Mouse (Mus musculus) stomach, embryonic 14.5 days (tissue): ENCODE measurements around the gene Rpusd2. TPM values are rescaled to one million over a fixed set of nuclear protein-coding genes. Genes with fewer than 3 reads are reported as not detected.
"Not testable (repeated sequence)": the region's sequence is repeated elsewhere in the genome, so short reads cannot be mapped to it uniquely, and the experiment has no call there.

Source experiments
- ATAC-seq: fragments of 200-750 bp; cut with Nextera tagmentation; 2 replicates; pipeline ENCODE4 v1.8.0; 2017; ENCODE audit warnings: low read depth, moderate TSS enrichment; ENCODE audit not compliant: insufficient number of reproducible peaks, insufficient read depth, low FRiP score
- H3K27ac ChIP-seq: fragments of 300-500 bp; sonication (generic); 2 replicates; pipeline ENCODE4 v1.5.1; 2014; ENCODE audit warnings: mild to moderate bottlenecking, low read length, moderate library complexity, mixed read lengths
- H3K27me3 ChIP-seq: fragments of 300-500 bp; sonication (generic); 2 replicates; pipeline ENCODE4 v1.6.1; 2014; ENCODE audit warnings: low read length, control low read depth, mixed read lengths; ENCODE audit not compliant: control insufficient read depth, insufficient read depth
- H3K36me3 ChIP-seq: fragments of 300-500 bp; sonication (generic); 2 replicates; pipeline ENCODE4 v1.6.1; 2014; ENCODE audit warnings: mild to moderate bottlenecking, control low read depth, low read length, moderate library complexity, mixed read lengths; ENCODE audit not compliant: control insufficient read depth, insufficient read depth
- H3K4me1 ChIP-seq: fragments of 300-500 bp; sonication (generic); 2 replicates; pipeline ENCODE4 v1.6.1; 2014; ENCODE audit warnings: low read length, control low read depth, mixed read lengths; ENCODE audit not compliant: control insufficient read depth, insufficient read depth
- H3K4me2 ChIP-seq: fragments of 300-500 bp; sonication (generic); replicated peaks from 2 replicates; pipeline ENCODE4 v1.6.1; 2014; ENCODE audit warnings: low read depth, low read length, control low read depth
- H3K4me3 ChIP-seq: fragments of 300-500 bp; sonication (generic); 2 replicates; pipeline ENCODE4 v1.5.1; 2014; ENCODE audit warnings: low read depth, low read length, control low read depth
- H3K9ac ChIP-seq: fragments of 300-500 bp; sonication (generic); replicated peaks from 2 replicates; pipeline ENCODE4 v1.6.1; 2014; ENCODE audit warnings: low read depth, mild to moderate bottlenecking, control low read depth, low read length, moderate library complexity, mixed read lengths
- H3K9me3 ChIP-seq: fragments of 300-500 bp; sonication (generic); 2 replicates; pipeline ENCODE4 v1.6.1; 2016; ENCODE audit warnings: low read depth, low read length, control low read depth; ENCODE audit not compliant: control insufficient read depth
- WGBS: fragments of 180-500 bp; shearing (Covaris S2); extraction: QIAGEN DNeasy Blood & Tissue Kit; methylation state at CpG from one replicate; pipeline ENCODE4 v1.1.7; 2014; 5-methylcytosine and 5-hydroxymethylcytosine counted together
- polyA plus RNA-seq: library from polyadenylated mRNA; unstranded; fragments of >200 nt; fragmentation: Nextera tagmentation; extraction: Ambion mirVana; gene quantifications from 2 replicates; pipeline ENCODE4 v1.2.1, GENCODE M21; 2014

Gene Rpusd2
- polyA plus RNA-seq, 1 experiment from 2014 or later: 4.1 TPM

DNA sequence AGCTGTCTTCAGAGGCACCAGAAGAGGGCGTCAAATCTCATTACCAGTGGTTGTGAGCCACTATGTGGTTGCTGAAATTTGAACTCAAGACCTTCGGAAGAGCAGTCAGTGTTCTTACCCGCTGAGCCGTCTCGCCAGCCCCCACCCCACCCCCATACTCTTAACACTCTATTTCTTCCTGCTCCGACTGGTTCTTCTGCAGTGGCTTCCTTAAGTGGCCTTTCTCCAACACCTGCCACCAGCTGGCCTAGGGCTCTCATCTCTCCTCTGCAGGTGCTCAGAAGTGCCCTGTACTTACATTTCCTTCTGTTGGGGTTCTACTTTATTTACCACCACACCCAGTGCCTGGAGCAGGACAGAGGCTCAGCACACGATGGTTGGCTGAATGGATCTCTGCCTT is 19.6 kb upstream of the Rpusd2 start:
- 69% methylated on average over 7 of the region's 7 CpGs for WGBS
- Histone ChIP-seq H3K4me2 (no peak overlapping the region), H3K27me3 (no peaks in the 10 kb centered on the region), H3K9ac (no peak overlapping the region), H3K36me3 (no peaks in the 10 kb centered on the region), H3K4me3 (no peak overlapping the region), H3K4me1 (peaks cover 4% of the 10 kb centered on the region; the same call in 1 of the 2 replicates), H3K9me3 (no peaks in the 10 kb centered on the region), H3K27ac (no peak overlapping the region)
- ATAC-seq: no peak

DNA sequence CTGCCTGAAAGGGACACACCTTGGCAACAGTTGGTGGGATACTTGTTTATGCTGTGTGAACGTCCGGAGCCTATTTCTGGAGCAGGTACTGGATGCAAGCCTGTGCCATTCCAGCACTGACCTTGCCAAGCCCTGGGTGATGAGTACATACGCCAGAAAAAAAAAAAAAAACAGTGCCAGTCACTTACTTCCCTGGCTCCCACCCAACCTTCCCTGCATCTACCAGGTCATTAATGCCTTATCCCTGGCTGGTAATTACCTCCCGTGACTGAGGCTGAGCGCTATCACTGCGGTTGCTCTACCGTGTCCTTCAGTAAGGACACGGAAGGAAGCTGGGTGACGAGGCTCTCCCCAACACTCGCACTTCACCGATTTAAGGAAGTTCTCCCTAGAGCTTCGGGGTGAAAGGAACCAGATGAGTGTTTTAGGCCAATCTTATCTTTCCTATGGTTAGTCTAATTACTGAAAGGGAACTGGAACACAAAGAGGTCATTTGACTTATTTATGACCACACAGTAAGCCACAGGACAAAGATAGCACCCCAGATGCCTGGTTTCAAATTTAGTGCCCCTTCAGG is 18.9 kb upstream of the Rpusd2 start:
- no peak for ATAC-seq
- no peak overlapping the region for H3K4me3 ChIP-seq
- WGBS: 77% methylated on average over 12 of the region's 12 CpGs

DNA sequence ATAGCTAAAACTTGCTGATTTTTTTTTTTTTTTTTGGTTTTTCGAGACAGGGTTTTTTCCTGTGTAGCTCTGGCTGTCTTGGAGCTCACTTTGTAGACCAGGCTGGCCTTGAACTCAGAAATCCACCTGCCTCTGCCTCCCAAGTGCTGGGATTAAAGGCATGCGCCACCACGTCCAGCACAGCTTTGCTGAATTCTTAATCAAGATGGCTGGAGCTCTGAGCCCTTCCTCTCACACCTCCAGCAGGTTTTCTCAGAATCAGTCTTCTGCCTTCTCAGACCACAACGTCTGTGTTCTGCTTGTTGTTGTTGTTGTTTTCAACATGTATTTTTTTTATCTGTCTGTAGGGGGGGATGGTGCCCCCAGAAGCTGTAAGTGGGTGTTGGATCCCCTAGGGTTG is 18.3 kb upstream of the Rpusd2 start:
- H3K4me2 ChIP-seq, H3K4me1 ChIP-seq, H3K36me3 ChIP-seq, H3K9ac ChIP-seq, H3K4me3 ChIP-seq, H3K27ac ChIP-seq, H3K9me3 ChIP-seq, ATAC-seq, H3K27me3 ChIP-seq: not testable (repeated sequence)
- 83% methylated on average over 4 of the region's 4 CpGs for WGBS

More for the DNA sequence above, 18.9 kb upstream of the Rpusd2 start:
- no peak overlapping the region for H3K9ac ChIP-seq
- H3K27me3 ChIP-seq: no peaks in the 10 kb centered on the region
- H3K4me1 ChIP-seq: peaks cover 4% of the 10 kb centered on the region; the same call in 1 of the 2 replicates
- no peaks in the 10 kb centered on the region for H3K9me3 ChIP-seq
- no peaks in the 10 kb centered on the region for H3K36me3 ChIP-seq
- no peak overlapping the region for H3K27ac ChIP-seq
- H3K4me2 ChIP-seq: no peak overlapping the region

DNA sequence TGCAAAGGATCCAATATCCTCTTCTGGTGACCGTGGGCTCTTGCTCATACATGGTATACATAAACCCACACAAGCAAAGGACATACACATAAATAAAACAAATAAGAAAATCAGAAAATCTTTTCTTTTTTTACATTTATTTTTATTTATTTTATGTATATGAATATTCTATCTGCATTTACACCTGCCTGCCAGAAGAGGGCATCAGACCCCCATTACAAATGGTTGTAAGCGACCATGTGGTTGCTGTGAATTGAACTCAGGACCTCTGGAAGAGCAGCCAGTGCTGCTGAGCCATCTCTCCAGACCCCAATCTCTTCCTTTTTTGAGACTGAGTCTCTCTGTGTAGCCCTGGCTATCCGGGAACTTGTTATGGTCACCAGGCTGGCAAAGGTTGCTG is 16.9 kb upstream of the Rpusd2 start:
- H3K36me3 ChIP-seq: peaks cover 3% of the 10 kb centered on the region; the same call in 1 of the 2 replicates
- peaks cover 4% of the 10 kb centered on the region; the same call in 1 of the 2 replicates for H3K4me1 ChIP-seq
- no peak overlapping the region for H3K4me2 ChIP-seq
- WGBS: 95% methylated on average over 3 of the region's 3 CpGs
- no peak for ATAC-seq
- H3K4me3 ChIP-seq: no peak overlapping the region
- no peak overlapping the region for H3K27ac ChIP-seq
- no peak overlapping the region for H3K9ac ChIP-seq
- H3K27me3 ChIP-seq: no peaks in the 10 kb centered on the region
- H3K9me3 ChIP-seq: no peaks in the 10 kb centered on the region

DNA sequence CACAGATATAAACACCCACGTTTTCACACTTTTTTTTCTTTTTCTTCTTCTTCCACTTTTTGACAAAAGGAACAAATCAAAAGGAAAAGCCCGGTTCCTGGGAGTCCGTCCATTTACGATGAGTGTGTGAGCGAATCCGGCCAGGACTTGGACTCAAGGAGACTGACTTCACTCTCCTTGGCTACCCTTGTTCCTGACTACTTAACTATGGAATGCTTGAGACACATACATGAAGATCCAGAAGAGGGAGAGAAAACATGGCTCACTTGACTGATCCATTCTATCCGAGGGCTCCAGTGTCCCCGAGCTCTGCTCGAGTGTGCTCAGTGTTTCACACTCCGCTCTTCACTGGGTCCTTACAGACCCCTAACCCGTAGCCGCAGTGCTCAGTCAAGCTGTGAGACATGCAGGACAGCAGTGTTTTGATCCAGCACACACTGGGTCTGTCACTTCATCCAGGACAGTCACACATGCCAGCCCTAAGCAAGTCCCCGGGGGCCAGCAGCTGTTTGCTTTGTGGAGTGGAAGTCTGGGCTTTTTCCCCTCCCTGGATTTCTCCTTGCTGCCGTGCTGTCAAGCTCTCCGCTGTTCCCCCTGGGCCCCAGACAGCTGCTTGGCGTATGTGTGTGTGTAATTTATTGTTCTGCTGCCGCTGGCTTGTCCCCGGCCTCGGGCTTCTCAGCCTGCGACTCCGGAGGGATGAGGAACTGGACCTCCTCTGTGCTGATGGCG is 16.0 kb upstream of the Rpusd2 start:
- Histone ChIP-seq H3K4me3 (no peak overlapping the region), H3K4me2 (no peak overlapping the region; the same call in 1 of the 2 replicates), H3K27ac (peak overlapping the region; percentile 75), H3K9me3 (no peaks in the 10 kb centered on the region), H3K36me3 (peaks cover 3% of the 10 kb centered on the region; the same call in 1 of the 2 replicates), H3K4me1 (peaks cover 4% of the 10 kb centered on the region; the same call in 1 of the 2 replicates), H3K27me3 (no peaks in the 10 kb centered on the region), H3K9ac (no peak overlapping the region)
- 43% methylated on average over 22 of the region's 22 CpGs for WGBS
- peak; percentile 53; the same call in 1 of the 2 replicates for ATAC-seq

DNA sequence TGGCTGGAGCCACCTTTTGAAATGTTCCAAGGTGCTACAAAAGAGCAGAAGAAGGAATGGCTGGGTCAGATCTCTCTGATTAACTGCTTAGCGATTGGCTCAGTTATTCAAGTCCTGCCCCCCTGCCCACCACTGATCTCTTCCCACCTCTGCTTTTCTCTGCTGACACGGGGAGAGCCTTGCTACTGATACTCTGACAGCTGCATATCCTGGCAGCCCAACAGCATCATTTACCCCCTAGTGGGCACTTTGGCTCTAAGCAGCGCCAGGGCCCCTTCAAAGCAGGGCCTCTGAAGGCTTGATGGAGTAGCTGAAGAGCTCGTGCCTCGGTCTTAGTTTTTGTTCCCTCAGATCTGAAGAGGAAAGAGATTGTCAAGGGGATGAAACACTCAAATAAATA is 15.5 kb upstream of the Rpusd2 start:
- H3K27me3 ChIP-seq: no peaks in the 10 kb centered on the region
- H3K4me1 ChIP-seq: peaks cover 4% of the 10 kb centered on the region; the same call in 1 of the 2 replicates
- H3K9me3 ChIP-seq: no peaks in the 10 kb centered on the region
- ATAC-seq: 0 out of 2 replicates have a peak, but pooled peaks have one; percentile 4
- H3K4me3 ChIP-seq: no peak overlapping the region
- H3K9ac ChIP-seq: no peak overlapping the region
- H3K27ac ChIP-seq: peak overlapping the region; percentile 75
- no peak overlapping the region; the same call in 1 of the 2 replicates for H3K4me2 ChIP-seq
- 16% methylated on average over 5 of the region's 5 CpGs for WGBS
- H3K36me3 ChIP-seq: peaks cover 3% of the 10 kb centered on the region; the same call in 1 of the 2 replicates

DNA sequence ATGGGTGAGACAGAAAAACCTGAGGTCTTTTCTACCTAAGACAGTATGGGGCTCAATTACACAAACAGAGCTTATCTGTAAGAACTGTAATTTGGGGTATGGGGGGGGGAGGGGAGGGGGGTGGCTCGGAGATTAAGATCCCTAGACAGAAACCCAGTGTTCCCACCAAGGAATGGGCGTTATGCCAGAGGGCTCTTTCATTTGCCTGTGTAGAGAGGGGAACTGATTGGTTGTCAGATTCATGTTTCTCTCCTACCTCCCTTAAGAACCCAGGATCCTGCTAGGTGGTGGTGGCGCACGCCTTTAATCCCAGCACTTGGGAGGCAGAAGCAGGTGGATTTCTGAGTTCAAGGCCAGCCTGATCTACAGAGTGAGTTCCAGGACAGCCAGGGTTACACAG is 15.1 kb upstream of the Rpusd2 start:
- no peaks in the 10 kb centered on the region for H3K9me3 ChIP-seq
- peak overlapping the region; percentile 75; the same call in 1 of the 2 replicates for H3K27ac ChIP-seq
- peaks cover 3% of the 10 kb centered on the region; the same call in 1 of the 2 replicates for H3K36me3 ChIP-seq
- no peaks in the 10 kb centered on the region for H3K27me3 ChIP-seq
- no peak overlapping the region for H3K4me3 ChIP-seq
- no peak overlapping the region for H3K9ac ChIP-seq
- ATAC-seq: no peak
- WGBS: 55% methylated on average over 4 of the region's 4 CpGs
- H3K4me1 ChIP-seq: peaks cover 4% of the 10 kb centered on the region; the same call in 1 of the 2 replicates
- no peak overlapping the region for H3K4me2 ChIP-seq

DNA sequence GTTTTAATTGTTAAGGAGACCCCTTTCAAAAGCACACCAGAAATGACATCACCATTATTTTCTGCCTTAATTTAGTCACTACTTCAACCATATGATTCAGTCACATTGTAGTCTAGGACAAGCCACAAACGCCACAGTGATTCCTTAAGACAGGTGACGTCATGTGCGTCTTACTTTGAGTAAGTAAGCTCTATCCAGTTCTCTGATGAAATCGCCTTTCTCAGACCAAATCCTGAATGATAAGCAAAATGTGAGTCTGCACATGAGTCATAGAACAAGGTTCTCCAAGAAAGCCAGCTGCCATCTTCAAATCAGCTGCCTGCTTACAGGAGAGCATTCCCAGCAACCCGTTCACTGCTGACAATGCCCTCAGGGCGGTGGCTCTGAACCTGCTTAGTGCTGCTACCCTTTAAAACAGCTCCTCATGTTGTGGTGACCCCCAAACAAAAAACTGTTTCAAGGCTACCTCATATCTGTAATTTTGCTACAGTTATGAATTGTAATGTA is 11.4 kb upstream of the Rpusd2 start:
- no peaks in the 10 kb centered on the region for H3K27me3 ChIP-seq

More for the DNA sequence above, 11.4 kb upstream of the Rpusd2 start:
- Histone ChIP-seq H3K9ac (no peak overlapping the region), H3K4me2 (no peak overlapping the region), H3K4me3 (no peak overlapping the region), H3K27ac (no peak overlapping the region), H3K4me1 (peaks cover 4% of the 10 kb centered on the region; the same call in 1 of the 2 replicates), H3K9me3 (no peaks in the 10 kb centered on the region), H3K36me3 (peaks cover 3% of the 10 kb centered on the region; the same call in 1 of the 2 replicates)
- no peak for ATAC-seq
- 93% methylated on average over 6 of the region's 6 CpGs for WGBS
